Mouse (Mus musculus): ENCODE data around the gene Mctp2.

DNA sequence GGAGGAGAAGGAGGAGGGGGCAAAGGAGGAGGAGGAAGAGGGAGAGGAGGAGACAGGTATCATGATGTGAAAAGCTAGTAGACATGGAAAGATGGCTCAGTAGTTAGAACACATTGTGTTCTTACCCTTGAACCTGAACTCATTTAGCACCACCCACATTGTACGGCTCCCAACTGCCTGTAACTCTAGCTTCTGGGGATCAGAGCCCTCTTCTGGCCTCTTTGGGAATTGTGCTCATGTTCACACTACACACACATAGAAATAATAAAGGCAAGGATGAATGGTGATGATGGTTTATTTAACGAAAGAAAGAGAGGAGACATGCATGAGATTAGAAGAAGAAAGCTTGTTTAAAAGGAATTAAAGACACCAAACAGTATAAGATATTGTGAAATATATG lies 36.4 kb upstream of the Mctp2 start:
- TF ChIP-seq CTCF (IDR thresholded peaks at IDR 0.05; ENCODE audit: borderline replicate concordance, control insufficient read depth, extremely low read depth, insufficient read depth, low read length, poor library complexity), result no peak
- no peak for TF ChIP-seq POLR2A (IDR thresholded peaks at IDR 0.05; ENCODE audit: control insufficient read depth, extremely low read depth, insufficient read depth, low read length, poor library complexity)
